Mouse (Mus musculus) hindbrain, embryonic 15.5 days (tissue): ENCODE measurements around the gene Cdkl4. TPM values are rescaled to one million over a fixed set of nuclear protein-coding genes. Genes with fewer than 3 reads are reported as not detected.

Experiments
- ATAC-seq: fragments of 200-750 bp; cut with Nextera tagmentation; 2 replicates; pipeline ENCODE4 v1.8.0; 2017; ENCODE audit warnings: low read depth, moderate number of reproducible peaks, moderate TSS enrichment; ENCODE audit not compliant: low FRiP score
- H3K27ac ChIP-seq: fragments of 300-500 bp; sonication (generic); replicated peaks from 2 replicates; pipeline ENCODE4 v1.5.1; 2015; ENCODE audit warnings: mild to moderate bottlenecking, inconsistent platforms
- H3K27me3 ChIP-seq: fragments of 300-500 bp; sonication (generic); 2 replicates; pipeline ENCODE4 v1.6.1; 2015; ENCODE audit warnings: control low read depth, inconsistent platforms
- H3K36me3 ChIP-seq: fragments of 300-500 bp; sonication (generic); 2 replicates; pipeline ENCODE4 v1.6.1; 2015; ENCODE audit warnings: control low read depth, inconsistent platforms
- H3K4me1 ChIP-seq: fragments of 300-500 bp; sonication (generic); replicated peaks from 2 replicates; pipeline ENCODE4 v1.6.1; 2015; ENCODE audit warnings: control low read depth, inconsistent platforms
- H3K4me2 ChIP-seq: fragments of 300-500 bp; sonication (generic); 2 replicates; pipeline ENCODE4 v1.6.1; 2015; ENCODE audit warnings: moderate library complexity, mild to moderate bottlenecking, inconsistent platforms
- H3K4me3 ChIP-seq: fragments of 300-500 bp; sonication (generic); 2 replicates; pipeline ENCODE4 v1.5.1; 2015; ENCODE audit warnings: mild to moderate bottlenecking, inconsistent platforms
- H3K9ac ChIP-seq: fragments of 300-500 bp; sonication (generic); 2 replicates; pipeline ENCODE4 v1.6.1; 2015; ENCODE audit warnings: inconsistent platforms
- H3K9me3 ChIP-seq: fragments of 300-500 bp; sonication (generic); 2 replicates; pipeline ENCODE4 v1.6.1; 2016; ENCODE audit warnings: control low read depth, inconsistent platforms
- WGBS: fragments of 180-500 bp; shearing (Covaris S2); methylation state at CpG from one replicate; pipeline ENCODE4 v1.1.7; 2015; 5-methylcytosine and 5-hydroxymethylcytosine counted together
- polyA plus RNA-seq: library from polyadenylated mRNA; unstranded; fragments of >200 nt; fragmentation: Nextera tagmentation; extraction: Ambion mirVana; gene quantifications from 2 replicates; pipeline ENCODE4 v1.2.1, GENCODE M21; 2015

Cdkl4 gene
- polyA plus RNA-seq, 1 experiment from 2014 or later = 5.6 TPM

DNA sequence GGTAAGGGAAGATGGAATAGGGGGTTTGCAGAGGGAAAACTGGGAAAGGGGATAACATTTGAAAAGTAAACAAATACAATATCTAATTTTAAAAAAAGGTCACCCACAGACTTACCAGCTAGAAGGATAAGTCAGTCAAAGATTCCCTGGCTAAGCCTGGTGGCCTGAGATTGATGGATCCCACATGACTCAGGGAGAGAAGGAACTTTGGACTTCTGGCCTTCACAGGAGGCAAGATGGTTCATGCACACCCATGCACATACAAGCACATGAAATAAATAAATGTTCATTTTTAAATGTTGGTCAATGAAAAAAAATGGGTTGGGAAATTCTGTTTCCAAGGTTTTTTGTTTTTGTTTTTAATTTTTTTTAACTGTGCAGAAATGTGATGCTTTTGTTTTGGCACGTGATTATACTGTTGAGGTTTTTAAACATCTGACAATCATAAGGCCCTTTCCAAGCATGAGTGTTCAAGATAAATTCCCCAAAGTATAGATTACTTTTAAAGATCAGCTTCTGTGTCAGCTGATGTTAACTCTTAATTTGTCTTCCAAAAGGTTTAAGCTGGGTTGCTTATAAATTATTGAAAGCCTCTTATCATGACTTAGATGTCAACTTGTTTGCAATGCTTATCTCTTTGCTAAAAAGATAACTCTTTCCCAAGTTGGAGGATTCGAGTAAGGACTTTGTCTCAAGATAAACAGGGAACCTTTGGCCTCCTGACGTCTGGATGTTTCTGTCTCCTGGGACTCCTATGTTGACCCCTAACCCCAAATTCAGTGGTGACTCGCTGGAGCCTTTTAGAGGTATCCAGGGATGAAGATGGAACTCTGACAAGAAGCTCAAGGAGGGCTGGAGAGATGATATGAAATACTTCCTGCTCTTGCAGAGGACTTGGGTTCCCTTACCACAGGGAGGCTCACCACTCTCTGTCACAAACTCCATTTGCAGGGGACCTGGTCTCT lies 67.8 kb downstream of the Cdkl4 start:
- 62% methylated on average over 4 of the region's 4 CpGs for WGBS

DNA sequence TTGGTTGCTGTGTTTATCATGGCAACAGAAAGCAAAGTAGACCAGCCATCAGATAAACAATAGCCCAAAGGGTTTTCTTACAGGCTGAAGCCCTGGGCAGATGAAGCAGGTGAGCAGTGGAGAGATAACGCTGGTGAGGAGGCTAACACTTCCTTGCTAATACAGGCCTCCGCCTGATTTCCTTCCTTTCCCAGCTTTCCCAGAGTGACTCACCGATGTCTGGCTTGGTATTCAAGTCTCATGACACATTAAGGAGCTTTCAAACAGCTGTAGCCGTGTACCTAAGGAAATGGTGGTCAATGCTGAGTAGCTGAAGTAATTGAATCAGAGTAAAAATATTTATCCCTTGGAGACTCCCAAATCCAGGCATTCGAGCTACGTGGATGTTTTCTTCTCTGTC lies 71.8 kb downstream of the Cdkl4 start:
- H3K4me3 ChIP-seq = no peak overlapping the region
- no peaks in the 10 kb centered on the region for H3K27me3 ChIP-seq
- no peak for ATAC-seq
- H3K36me3 ChIP-seq = no peaks in the 10 kb centered on the region
- H3K9ac ChIP-seq = no peak overlapping the region
- no peak overlapping the region for H3K4me2 ChIP-seq
- 92% methylated on average over 6 of the region's 6 CpGs for WGBS
- H3K9me3 ChIP-seq = no peaks in the 10 kb centered on the region
- H3K27ac ChIP-seq = no peak overlapping the region
- H3K4me1 ChIP-seq = no peaks in the 10 kb centered on the region

More for the DNA sequence above, 67.8 kb downstream of the Cdkl4 start:
- no peak overlapping the region for H3K27ac ChIP-seq
- no peak overlapping the region for H3K4me2 ChIP-seq
- no peak overlapping the region for H3K4me3 ChIP-seq
- H3K9me3 ChIP-seq = no peaks in the 10 kb centered on the region
- no peak overlapping the region for H3K9ac ChIP-seq
- H3K36me3 ChIP-seq = no peaks in the 10 kb centered on the region
- ATAC-seq = no peak
- no peaks in the 10 kb centered on the region for H3K4me1 ChIP-seq
- H3K27me3 ChIP-seq = no peaks in the 10 kb centered on the region

DNA sequence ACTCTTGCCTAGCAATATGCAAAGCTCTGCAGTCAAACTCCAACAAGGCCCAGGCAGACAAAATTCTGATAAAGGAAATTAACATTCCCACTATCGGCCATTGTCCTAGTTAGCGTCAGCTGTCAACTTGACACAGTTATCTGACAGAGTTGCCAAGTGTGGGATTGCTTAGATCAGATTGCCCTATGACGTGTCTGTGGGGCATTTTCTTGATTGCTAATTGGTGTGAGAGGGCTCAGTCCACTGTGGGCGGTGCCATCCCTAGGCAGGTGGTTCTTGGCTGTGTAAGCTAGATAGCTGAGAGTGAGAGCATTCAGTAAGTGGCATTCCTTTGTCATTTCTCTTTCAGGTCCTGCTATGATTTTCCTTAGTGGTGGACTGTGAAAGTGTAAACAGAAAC lies 72.3 kb downstream of the Cdkl4 start:
- no peaks in the 10 kb centered on the region for H3K4me1 ChIP-seq
- no peaks in the 10 kb centered on the region for H3K36me3 ChIP-seq
- H3K9me3 ChIP-seq = no peaks in the 10 kb centered on the region
- no peak for ATAC-seq
- no peak overlapping the region for H3K4me2 ChIP-seq
- H3K9ac ChIP-seq = no peak overlapping the region
- no peak overlapping the region for H3K4me3 ChIP-seq
- H3K27me3 ChIP-seq = no peaks in the 10 kb centered on the region
- 82% methylated on average over 4 of the region's 4 CpGs for WGBS
- no peak overlapping the region for H3K27ac ChIP-seq

DNA sequence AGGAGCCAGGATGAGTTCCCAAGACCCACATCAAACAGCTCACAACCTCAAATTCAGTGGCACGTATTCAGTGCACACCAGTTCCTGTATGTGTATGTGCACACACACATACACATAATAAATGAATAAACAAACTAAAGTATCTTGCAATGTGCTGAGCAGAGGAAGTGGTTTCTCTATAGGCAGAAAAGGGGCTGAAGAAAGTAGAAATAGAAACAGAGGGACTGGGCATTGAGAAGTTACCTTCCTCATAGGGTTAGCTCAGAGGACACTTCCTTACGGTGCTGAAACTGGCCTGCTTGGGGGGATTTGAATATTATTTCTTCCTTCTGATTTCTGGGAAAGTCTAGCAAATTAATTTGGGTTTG lies 75.8 kb downstream of the Cdkl4 start:
- no peaks in the 10 kb centered on the region for H3K27me3 ChIP-seq
- no peak overlapping the region for H3K27ac ChIP-seq
- ATAC-seq = no peak
- H3K9me3 ChIP-seq = no peaks in the 10 kb centered on the region
- H3K9ac ChIP-seq = no peak overlapping the region
- no peak overlapping the region for H3K4me3 ChIP-seq
- H3K36me3 ChIP-seq = no peaks in the 10 kb centered on the region
- H3K4me2 ChIP-seq = no peak overlapping the region
- WGBS = 73% methylated on average over 2 of the region's 2 CpGs
- H3K4me1 ChIP-seq = no peaks in the 10 kb centered on the region

DNA sequence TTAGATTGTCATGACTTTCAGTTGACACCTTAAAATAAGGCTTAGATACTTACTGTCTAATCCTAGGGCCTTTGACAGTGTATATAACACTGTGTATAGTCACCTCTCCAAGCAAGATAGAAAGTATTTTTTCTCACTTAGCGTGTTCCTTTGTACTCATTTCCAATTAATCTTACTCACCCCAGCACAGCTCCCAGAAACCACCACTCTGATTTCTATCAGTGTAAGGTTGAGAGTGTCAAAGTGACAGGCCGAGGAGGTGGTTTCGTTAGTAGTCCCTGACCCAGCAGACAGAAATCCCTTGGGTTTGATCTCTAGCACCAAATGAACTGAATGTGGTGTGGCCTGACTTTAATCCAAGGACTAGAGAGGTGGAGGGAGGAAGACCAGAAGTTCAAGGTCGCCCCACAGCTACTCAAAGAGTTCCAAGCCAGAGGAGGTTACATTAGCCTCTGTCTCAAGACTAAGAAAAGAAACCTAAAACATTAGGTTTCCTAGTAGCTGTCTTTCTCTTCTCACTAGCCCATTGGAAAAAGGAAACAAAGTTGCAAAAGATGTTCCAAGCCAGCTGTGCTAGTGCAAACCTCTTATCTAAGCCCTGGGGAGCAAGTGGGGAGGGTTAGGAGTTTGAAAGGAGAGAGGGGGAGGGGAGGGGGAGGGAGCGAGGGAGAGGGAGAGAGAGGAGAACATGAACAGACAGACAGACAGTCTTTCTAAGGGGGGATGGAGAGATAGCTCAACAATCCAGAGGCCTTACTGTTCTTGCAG lies 76.4 kb downstream of the Cdkl4 start:
- Histone ChIP-seq H3K27me3 (no peaks in the 10 kb centered on the region), H3K9ac (no peak overlapping the region), H3K4me1 (no peaks in the 10 kb centered on the region), H3K4me3 (no peak overlapping the region), H3K36me3 (no peaks in the 10 kb centered on the region), H3K9me3 (no peaks in the 10 kb centered on the region), H3K27ac (no peak overlapping the region), H3K4me2 (no peak overlapping the region)
- ATAC-seq = no peak
- WGBS = 69% methylated on average over 5 of the region's 5 CpGs

DNA sequence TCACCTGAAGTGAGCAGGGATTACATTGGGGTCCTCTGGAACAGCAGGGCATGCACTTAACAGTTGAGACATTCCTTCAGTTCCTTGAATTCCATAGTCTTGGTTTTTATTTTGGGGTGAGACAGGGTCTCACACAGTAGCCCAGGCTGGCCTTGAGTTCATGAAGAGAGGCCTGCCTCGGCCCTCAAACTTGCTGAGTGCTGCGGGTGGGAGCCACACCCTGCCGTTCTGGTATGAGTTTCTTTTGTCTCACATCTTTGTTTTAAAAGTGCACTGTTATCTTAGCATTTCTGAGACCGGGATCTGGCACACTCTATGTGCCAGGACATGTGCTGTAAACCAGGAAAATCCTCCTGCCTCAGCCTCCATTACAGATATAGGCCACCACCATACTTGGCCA lies 77.6 kb downstream of the Cdkl4 start:
- Histone ChIP-seq H3K9ac (no peak overlapping the region), H3K4me3 (no peak overlapping the region), H3K36me3 (no peaks in the 10 kb centered on the region), H3K27ac (no peak overlapping the region), H3K4me2 (no peak overlapping the region), H3K4me1 (no peaks in the 10 kb centered on the region), H3K9me3 (no peaks in the 10 kb centered on the region), H3K27me3 (no peaks in the 10 kb centered on the region)
- ATAC-seq = no peak
- 86% methylated on average over 4 of the region's 4 CpGs for WGBS

DNA sequence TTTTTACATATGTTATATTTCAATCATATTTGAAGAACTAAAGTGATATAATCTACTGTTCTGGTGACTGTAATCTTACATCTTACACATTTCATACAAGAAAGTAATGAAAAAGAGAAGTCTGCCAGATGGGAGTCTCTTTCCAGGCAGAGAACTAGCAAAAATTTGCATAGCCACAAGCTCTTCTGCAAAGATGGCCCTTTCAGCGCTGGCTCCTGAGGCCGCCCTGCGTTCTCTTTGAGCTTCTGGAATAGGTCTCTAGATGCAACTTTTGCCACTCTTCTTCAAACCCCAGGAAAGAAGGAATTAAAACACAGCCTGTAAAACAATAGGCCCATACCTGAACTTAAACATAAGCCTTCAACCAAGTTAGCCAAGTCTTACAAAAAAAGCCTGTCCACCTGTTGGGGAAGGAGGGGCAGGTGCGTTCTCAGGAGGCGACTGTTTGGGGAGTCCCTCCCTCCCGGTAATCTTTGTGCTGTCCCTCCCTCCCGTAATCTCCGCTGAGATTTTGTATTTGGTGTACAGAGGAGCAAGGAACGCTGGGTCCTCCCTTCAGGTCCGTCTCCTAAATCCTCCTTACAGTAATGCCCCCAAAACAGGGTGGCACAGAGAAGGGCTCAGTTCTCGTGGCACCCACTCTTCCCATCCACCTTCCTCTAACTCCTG lies 78.9 kb downstream of the Cdkl4 start:
- Histone ChIP-seq H3K4me3 (no peak overlapping the region), H3K27ac (no peak overlapping the region), H3K9me3 (no peaks in the 10 kb centered on the region), H3K4me2 (no peak overlapping the region), H3K27me3 (no peaks in the 10 kb centered on the region), H3K4me1 (no peaks in the 10 kb centered on the region), H3K36me3 (no peaks in the 10 kb centered on the region), H3K9ac (no peak overlapping the region)
- 71% methylated on average over 11 of the region's 11 CpGs for WGBS
- no peak for ATAC-seq

DNA sequence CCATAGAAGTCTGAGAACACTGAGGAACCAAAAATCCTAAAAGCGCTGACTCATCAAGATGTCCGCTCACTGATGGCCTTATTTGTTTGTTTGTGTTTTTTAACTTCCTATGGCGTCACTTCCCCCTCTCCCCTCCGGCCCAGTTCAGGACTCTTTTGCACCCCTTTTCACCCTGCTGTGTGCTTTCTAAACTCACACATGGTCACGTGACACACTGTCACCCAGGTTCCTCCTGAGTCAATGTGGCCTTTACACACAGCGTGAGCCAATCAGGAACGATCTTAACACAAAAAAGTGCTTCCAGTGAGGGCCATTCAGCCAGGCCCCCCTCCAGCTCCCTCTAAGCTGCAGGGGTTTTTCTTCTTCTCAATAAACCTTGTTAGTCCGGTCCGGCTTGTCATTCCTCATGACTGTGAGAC lies 80.4 kb downstream of the Cdkl4 start:
- no peak overlapping the region for H3K4me2 ChIP-seq
- H3K9me3 ChIP-seq = no peaks in the 10 kb centered on the region
- no peaks in the 10 kb centered on the region for H3K4me1 ChIP-seq
- H3K36me3 ChIP-seq = no peaks in the 10 kb centered on the region
- 43% methylated on average over 9 of the region's 9 CpGs for WGBS
- H3K27ac ChIP-seq = no peak overlapping the region
- no peak overlapping the region for H3K9ac ChIP-seq
- no peak for ATAC-seq
- no peak overlapping the region for H3K4me3 ChIP-seq
- H3K27me3 ChIP-seq = no peaks in the 10 kb centered on the region

DNA sequence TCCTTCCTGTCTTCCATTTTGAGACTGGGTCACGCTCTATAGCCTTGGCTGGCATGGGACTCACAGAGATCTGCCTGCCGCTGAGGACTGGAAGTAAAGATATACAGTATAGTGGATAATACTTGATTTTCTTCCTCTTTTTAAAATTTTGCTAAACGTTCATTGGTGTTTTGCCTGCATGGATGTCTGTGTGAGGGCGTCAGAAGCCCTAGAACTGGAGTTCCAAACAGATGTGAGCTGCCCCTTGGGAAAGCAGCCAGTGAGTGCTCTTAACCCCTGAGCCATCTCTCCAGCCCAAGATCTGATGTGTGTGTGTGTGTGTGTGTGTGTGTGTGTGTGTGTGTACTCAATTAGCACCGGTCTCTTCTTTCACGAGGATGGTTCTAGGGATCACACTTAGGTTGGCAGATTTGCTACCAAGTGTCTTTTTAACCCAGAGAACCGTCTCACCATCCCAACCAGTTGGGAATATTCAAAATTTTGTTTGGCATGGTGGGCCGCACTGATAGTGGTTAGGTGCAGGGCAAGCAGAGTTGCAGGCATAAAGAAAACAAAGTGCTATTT lies 80.9 kb downstream of the Cdkl4 start:
- ATAC-seq = no peak
- no peak overlapping the region for H3K27ac ChIP-seq
- H3K36me3 ChIP-seq = no peaks in the 10 kb centered on the region
- no peaks in the 10 kb centered on the region for H3K9me3 ChIP-seq
- 87% methylated on average over 8 of the region's 8 CpGs for WGBS
- H3K27me3 ChIP-seq = no peaks in the 10 kb centered on the region
- no peak overlapping the region for H3K4me3 ChIP-seq
- no peak overlapping the region for H3K9ac ChIP-seq
- no peak overlapping the region for H3K4me2 ChIP-seq
- H3K4me1 ChIP-seq = no peaks in the 10 kb centered on the region

DNA sequence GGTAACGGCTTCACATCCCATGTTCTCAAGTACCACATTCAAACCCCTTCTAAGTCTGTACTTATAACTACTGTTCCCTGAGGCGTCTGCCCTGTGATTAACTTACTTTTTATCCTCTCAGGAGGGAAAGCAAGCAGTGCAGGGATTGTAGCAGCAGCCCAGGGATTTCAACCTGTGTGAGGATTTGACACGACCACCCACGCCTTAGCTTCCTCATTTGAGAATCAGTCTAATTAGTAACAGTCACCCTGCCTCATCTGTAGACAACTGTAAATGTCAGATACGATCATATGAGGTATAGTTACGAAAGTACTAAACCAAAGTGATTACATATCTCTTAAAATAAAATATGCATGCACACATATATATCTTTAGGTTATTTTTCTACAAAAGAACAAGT lies 81.4 kb downstream of the Cdkl4 start:
- no peaks in the 10 kb centered on the region for H3K27me3 ChIP-seq
- ATAC-seq = no peak
- no peaks in the 10 kb centered on the region for H3K9me3 ChIP-seq
- H3K36me3 ChIP-seq = no peaks in the 10 kb centered on the region
- H3K4me3 ChIP-seq = no peak overlapping the region
- no peak overlapping the region for H3K27ac ChIP-seq
- no peak overlapping the region for H3K9ac ChIP-seq
- WGBS = 83% methylated on average over 6 of the region's 6 CpGs
- no peaks in the 10 kb centered on the region for H3K4me1 ChIP-seq
- no peak overlapping the region for H3K4me2 ChIP-seq

DNA sequence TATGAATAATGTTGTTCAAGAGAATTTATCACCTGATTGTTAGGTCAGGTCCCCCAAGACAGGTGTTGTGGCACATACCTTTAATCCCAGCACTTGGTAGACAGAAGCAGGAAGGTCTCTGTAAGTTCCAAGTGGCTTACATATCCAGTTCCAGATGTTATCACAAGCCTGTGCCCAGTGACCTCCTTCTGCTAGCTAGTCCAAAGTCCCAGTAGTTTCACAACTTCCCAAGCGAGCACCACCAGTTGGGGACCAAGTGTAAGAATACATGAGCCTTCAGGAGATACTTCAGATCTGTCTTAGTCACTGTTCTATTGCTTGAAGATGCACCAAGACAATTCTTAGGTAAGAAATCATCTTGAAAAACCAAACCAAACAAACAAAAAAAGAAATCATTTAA lies 83.7 kb downstream of the Cdkl4 start:
- H3K36me3 ChIP-seq = no peaks in the 10 kb centered on the region
- WGBS = 80% methylated on average over 1 of the region's 1 CpGs
- H3K9ac ChIP-seq = no peak overlapping the region
- H3K27ac ChIP-seq = no peak overlapping the region
- H3K27me3 ChIP-seq = no peaks in the 10 kb centered on the region
- H3K4me3 ChIP-seq = no peak overlapping the region
- no peaks in the 10 kb centered on the region for H3K9me3 ChIP-seq
- H3K4me1 ChIP-seq = no peaks in the 10 kb centered on the region
- H3K4me2 ChIP-seq = no peak overlapping the region
- no peak for ATAC-seq

DNA sequence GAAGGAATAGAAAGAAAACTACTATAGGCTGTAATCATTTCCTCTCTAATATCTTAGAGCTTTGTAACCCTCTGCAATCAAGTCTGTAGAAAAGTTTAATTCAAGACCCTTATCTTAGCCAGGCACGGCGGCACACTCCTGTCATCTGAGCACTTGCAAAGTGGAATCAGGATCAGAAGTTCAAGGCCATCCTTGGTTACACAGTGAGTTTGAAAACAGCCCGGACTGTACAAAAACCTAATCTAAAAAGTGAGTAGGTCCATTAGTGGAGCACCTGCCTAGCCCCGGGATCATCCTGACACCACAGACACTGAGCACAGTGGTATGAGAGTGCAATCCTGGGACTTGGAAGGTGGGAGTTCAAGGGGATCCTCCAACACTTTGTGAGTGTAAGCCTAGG lies 84.8 kb downstream of the Cdkl4 start:
- Histone ChIP-seq H3K9me3 (no peaks in the 10 kb centered on the region), H3K27ac (no peak overlapping the region), H3K36me3 (no peaks in the 10 kb centered on the region), H3K4me2 (no peak overlapping the region), H3K4me3 (no peak overlapping the region), H3K9ac (no peak overlapping the region), H3K27me3 (no peaks in the 10 kb centered on the region), H3K4me1 (no peaks in the 10 kb centered on the region)
- ATAC-seq = no peak
- 97% methylated on average over 4 of the region's 4 CpGs for WGBS
